In the genomic region with DNA sequence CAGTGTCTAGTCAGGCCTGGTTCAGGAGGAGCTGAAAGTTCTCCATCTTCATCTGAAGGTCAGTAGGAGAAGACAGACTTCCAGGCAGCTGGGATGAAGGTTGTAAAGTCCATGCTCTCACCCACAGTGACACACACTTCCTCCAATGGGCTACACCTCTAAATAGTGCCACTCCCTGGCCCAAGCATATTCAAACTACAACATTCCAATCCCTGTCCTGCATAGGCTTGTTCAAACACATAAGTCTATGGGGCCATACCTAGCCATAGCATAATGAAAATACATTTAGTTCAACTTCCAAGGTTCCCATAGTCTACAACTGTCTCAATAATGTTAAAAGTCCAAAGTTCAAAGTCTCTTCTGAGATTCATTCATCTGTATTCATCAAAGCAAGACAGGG, we compare ENCODE assay signal across 16 mouse cellular contexts.
"Had no signal": no experiment of that assay in that cellular context is flagged by ENCODE, and none has a peak within 500 bp of the region (broad histone marks: within the 10 kb centered on the region; RNA-seq: fewer than 3 reads in every experiment).

No protein-coding gene starts in this region.

- H3K36me3 ChIP-seq: neural tube, embryonic 13.5 days; neural tube, embryonic 15.5 days; stomach, embryonic 15.5 days had no signal

- H3K9me3 ChIP-seq: neural tube, embryonic 13.5 days; neural tube, embryonic 15.5 days; stomach, embryonic 15.5 days had no signal

- DNase-seq: retina, postnatal 1 day; right cerebral cortex, adult 18-20 months; right cerebral cortex, postnatal 14 days; right cerebral cortex, postnatal 25 days; right cerebral cortex, postnatal 4 days; spleen, adult 18-20 months; thymus, adult 18-20 months; thymus, adult 2 months; thymus, postnatal 14 days; thymus, postnatal 25 days; thymus, postnatal 36 days; thymus, postnatal 4 days had no signal

- H3K4me3 ChIP-seq: neural tube, embryonic 13.5 days; neural tube, embryonic 15.5 days; stomach, embryonic 15.5 days had no signal

- H3K9ac ChIP-seq: neural tube, embryonic 13.5 days; neural tube, embryonic 15.5 days; stomach, embryonic 15.5 days had no signal

- H3K27me3 ChIP-seq: neural tube, embryonic 13.5 days; neural tube, embryonic 15.5 days; stomach, embryonic 15.5 days had no signal

- H3K4me2 ChIP-seq: neural tube, embryonic 13.5 days; neural tube, embryonic 15.5 days; stomach, embryonic 15.5 days had no signal

- H3K27ac ChIP-seq: neural tube, embryonic 13.5 days; neural tube, embryonic 15.5 days; stomach, embryonic 15.5 days; stomach, postnatal 0 days had no signal

- H3K4me1 ChIP-seq: neural tube, embryonic 13.5 days; neural tube, embryonic 15.5 days; stomach, embryonic 15.5 days had no signal
